Mouse (Mus musculus): ENCODE data around the gene Col9a1. TPM values are rescaled to one million over a fixed set of nuclear protein-coding genes. Genes with fewer than 3 reads are reported as not detected.

The Col9a1 gene
- polyA plus RNA-seq (2012; rRNA removed) = 0.04 and 0.07 TPM in 2 replicates

DNA sequence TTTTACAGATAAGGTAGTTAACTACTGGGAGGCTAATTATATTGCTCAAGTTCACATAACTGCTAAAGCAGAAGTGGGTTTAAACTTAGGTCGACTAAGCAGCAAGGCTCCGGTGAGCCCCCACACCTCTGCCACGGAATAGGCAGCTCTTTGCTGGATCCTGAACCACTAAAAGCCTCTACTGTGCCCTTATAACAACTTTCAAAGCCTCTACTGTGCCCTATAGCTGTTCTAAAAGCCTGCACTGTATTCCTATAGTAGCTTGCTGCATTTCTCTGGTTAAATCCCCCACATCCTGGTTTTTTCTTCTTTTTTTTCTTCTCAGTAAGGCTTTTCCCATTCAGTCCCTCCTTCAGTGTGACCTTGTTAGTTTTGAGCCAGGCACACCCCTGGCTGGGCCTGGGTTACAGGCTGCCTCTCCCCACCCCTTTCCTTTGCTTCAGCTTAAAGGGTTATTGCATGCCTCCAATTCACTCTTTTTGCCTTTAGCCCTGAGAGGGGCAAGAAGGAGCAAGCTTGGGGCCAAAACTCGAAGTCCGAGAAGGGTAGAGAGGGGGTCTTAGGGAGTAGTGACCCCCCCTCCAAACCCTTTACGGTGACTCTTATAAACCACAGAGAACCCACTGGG, at the start of gene Col9a1:
Gene Col9a1 (plus strand): TSS at position 387 of the 628 bp plus-strand sequence.
- WGBS = 72% methylated on average over 6 of the region's 6 CpGs
- no peak for DNase-seq (ENCODE audit: low read depth, low spot score)

DNA sequence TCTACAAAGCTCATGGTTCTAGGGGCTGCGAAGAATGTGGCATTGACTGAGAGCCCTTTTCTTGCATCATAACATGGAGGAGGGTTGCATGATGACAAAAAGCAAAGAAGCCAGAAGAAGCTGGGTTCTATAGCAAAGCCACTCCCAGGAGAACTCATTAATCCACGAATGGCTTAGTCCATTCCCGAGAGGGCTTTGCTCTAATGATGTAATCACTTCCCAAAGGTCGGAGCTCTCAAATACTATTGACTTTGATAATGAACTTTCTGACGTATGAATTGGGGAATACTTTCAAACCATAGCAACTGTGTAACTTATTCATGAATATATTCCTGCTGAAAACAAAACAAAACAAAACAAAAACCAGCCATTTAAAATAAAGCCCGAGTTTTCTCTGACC, 49.5 kb upstream of the Col9a1 start:
- 60% methylated on average over 6 of the region's 6 CpGs for WGBS
- no peak for DNase-seq (ENCODE audit: low read depth, low spot score)

DNA sequence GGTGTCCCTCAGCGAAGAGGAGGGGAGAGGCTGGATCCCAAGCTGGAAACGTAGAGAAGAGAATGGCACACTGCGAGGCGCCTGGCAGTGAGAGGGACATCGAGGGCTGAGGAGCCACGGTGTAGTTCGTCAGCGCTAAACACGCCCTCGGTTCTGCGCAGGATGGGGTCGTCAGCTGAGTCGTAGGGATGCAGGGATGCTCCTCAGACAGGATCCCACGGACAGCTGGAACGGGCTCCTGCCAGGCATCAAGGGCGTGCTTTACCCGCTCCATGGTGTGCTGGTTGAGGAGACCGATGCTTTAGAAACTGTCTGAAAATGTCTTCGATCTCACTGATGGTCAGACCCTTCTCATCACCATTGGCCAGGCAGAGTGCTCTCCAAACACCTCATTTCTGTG, 43.6 kb upstream of the Col9a1 start:
- 60% methylated on average over 19 of the region's 19 CpGs for WGBS
- DNase-seq (ENCODE audit: low read depth, low spot score) = no peak

DNA sequence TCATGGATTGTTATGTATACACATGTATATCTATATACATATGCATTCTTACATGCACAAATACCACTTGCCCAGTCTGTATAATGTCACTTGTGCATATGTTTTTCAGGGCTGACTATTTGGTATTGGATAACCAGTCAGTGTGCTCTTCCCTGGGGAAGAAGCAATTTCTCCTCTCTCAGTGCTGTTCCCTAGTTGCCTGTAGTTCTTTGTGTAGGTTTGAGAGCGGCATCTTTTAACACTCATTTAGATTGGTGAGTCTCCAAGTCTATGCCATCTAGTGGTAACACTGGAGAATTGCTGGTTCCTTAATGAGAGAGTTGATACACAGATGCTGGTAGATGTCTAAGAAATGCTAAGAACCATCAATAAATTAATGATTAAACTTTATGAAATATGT, 42.6 kb upstream of the Col9a1 start:
- WGBS = 0% methylated on average over 1 of the region's 1 CpGs
- DNase-seq (ENCODE audit: low read depth, low spot score) = peak; percentile 8

DNA sequence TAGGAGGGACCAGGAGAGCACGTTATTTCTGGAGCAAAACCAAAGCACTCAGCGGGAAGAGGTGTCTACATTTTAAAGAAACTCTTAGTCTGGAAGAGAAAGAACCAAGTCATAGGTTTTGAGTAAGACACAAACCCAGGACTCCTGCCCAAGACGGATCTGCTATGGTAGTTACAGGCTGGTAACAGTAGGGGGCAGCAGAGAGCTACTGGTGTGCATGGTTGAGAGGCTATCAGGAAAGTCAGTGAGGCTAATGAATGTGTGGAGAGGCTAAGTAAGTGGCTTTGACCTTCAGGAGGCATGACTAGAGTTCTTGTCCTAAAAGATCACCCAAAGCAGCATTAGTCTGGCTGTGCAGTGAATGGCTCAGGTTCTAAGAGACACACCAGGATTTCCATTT, 40.3 kb upstream of the Col9a1 start:
- 10% methylated on average over 3 of the region's 3 CpGs for WGBS

DNA sequence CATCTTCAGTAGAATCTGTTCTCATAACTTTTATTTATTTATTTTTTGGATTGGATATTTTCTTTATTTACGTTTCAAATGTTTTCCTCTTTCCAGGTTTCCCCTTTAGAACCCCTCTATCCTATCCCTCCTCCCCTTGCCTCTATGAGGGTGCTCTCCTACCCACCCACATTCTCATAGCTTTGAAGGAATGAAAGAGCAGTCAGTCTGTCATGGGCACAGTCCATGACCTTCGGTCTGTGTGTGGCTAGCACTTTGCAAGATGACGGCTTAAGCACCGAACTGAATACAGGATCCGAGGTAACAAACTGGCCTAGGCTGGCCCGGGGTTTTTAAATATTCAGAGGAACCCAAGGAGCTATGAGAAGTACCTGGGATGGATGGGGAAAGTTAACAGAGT, 36.9 kb upstream of the Col9a1 start:
- no peak for DNase-seq (ENCODE audit: low read depth, low spot score)
- 68% methylated on average over 6 of the region's 6 CpGs for WGBS

More for the DNA sequence above, 40.3 kb upstream of the Col9a1 start:
- peak; percentile 24 for DNase-seq (ENCODE audit: low read depth, low spot score)

DNA sequence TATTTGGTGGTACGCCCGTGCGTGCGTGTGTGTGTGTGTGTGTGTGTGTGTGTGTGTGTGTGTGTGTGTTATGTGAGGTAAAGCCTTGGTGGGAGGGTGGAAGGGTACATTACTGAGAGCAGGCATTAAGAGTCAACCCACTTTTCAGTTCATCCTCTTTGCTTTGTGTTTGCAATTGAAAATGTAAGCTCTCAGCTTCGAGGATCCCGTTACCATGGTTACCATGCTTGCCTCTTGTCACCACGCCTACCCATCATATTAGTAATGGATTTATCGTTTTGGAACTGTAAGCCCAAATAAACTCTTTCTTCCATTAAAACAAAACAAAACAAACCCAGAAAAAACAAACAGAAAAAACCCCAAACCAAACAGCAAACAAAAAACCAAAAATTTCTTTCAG, 33.9 kb upstream of the Col9a1 start:
- DNase-seq (ENCODE audit: low read depth, low spot score) = no peak
- 81% methylated on average over 8 of the region's 8 CpGs for WGBS

DNA sequence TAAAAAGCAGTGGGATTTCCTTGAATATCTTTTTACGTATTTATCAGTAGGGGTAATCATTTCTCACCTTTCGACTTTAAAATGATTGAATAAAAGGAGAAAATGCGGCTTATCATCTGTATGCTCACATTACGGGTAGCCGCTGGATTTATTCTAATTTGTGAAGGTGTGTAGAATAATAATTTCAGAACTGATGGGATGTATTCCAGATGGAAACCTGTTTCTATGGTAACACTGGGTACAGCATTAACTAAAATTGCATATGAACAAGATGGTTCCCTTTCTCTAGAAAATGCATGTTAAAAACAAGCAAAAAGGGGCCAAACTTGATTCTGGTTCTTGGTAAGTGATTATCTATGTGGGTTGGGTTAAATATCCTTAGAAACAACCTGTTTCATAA, 19.7 kb upstream of the Col9a1 start:
- WGBS = 93% methylated on average over 5 of the region's 5 CpGs
- no peak for DNase-seq (ENCODE audit: low read depth, low spot score)

DNA sequence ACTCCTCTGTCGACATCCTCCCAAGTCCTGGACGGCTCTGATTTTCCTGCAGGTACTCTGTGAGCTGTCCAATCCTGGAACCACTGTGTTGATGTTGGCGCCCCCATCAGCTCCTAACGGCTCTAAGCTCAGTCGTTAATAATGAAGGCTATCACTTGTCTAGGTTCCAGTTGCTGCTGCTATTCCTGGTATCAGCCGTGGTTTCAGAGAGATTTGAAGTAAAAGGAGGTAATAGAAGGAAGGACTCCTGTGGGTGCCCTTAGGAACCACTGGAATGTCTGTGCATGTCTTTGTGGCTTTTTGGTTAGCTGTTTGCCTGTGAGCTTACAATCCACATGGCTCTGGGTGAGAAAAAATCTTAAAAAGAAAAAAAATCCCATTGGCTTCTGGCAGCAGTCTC, 8.0 kb upstream of the Col9a1 start:
- 35% methylated on average over 6 of the region's 6 CpGs for WGBS
- no peak for DNase-seq (ENCODE audit: low read depth, low spot score)

DNA sequence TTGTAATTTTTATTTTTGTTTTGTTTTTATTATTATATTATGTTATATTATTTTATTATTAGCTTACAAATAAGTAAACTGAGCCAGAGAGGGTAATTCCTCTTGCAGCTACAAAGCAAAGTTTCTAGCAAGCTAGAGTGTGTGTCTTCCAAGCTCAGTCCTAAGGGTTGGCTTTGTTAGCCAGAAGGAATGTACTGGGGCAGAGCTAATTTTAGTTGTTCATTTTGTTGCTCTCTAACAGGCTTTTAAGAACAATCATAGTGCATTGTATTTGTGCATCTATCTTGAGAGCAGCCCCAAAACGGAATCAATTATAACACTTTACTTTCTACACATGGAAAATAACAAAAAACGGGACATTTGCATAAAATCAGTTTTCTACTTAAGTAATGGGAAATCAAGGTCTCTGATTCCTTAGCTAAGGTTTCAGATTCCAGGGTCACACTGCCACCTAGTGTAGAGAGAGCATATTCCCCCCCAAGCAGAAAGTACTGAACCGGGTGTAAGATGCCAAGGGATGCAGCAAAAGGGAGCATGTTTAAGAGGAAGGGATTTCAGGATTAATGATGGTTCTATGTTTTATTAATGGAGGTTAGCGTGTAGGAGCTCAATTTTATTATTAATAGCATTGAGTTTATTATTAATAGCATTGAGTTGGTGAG, 6.1 kb upstream of the Col9a1 start:
- WGBS = 0% methylated on average over 4 of the region's 4 CpGs
- peak; percentile 21 for DNase-seq (ENCODE audit: low read depth, low spot score)

DNA sequence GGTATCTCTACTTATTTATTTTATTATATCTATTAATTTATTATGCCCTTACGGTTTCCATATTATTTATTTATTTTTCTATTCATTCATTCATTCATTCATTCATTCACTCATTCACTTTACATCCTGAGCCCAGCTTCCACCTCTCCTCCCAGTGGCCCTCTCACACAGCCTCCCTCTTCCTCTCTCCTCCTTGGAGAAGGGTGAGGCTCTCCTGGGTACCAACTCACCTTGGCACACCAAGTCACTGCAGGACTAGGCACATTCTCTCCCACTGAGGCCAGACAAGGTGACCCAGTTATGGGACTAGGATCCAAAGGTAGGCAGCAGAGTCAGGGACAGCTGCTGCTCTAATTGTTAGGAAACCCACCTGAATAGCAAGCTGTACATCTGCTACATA, 5.5 kb upstream of the Col9a1 start:
- 57% methylated on average over 1 of the region's 1 CpGs for WGBS

DNA sequence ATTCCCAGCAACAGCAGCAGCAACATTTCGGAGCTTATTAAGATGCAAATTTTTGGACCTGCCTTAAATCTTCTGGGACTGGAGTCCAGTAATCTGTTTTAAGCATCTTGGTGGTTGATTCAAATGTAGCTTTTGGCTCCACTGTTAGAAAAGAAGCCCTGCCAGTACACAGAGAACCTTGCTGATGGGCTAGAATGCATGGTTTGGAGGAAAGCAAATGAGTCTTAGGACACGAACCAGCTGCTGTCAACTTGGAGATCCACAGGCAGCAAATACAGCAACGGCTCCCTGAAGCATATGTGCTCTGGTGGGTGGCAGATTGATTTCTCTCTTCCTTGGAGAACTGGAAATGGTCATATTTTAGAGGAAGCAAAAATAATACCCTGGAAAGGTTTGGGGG, 4.8 kb upstream of the Col9a1 start:
- WGBS = 46% methylated on average over 3 of the region's 3 CpGs

More for the DNA sequence above, 5.5 kb upstream of the Col9a1 start:
- no peak for DNase-seq (ENCODE audit: low read depth, low spot score)

DNA sequence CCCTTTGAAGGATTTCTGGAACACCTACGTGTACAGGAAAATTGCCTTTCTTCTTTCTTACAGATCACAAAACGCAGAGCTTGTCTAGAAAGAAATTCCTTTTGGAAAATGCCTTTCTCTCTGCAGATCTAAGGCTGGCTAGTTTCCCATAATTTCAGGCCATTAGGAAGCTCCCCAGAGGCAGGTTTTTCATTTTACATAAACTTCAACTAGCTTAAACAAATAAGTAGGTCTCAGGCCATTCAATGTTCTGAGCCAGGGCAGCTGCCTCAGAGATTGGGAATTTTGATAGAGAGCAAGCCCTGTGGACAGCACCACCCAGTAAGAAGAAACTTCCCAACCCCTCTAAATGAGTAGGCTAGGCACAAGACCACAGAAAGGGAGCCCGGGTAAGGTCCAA, 1.6 kb upstream of the Col9a1 start:
- 62% methylated on average over 3 of the region's 3 CpGs for whole genome bisulfite sequencing
- DNase-seq (ENCODE audit: low read depth, low spot score) = no peak

More for the DNA sequence above, 4.8 kb upstream of the Col9a1 start:
- DNase-seq (ENCODE audit: low read depth, low spot score) = no peak

DNA sequence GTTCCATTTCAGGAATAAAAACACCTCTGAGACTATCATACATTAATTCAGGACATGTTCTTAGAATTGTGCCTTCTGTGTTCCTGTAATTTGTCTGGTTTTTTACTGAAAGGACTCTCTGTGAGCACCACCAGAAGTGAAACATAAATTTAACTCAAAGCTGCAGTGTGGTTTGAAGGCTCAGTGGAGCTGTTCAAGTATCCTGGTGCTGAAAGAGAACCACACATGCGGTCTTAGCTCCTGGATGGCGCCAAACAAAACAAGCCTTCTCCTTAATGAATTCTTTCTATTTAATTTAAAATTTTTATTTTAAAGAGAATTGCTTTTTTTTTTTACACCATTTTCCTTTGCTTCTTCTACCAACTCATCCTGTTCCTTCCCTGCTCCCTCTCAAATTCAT, 2.4 kb downstream of the Col9a1 start:
- whole genome bisulfite sequencing = 72% methylated on average over 2 of the region's 2 CpGs

DNA sequence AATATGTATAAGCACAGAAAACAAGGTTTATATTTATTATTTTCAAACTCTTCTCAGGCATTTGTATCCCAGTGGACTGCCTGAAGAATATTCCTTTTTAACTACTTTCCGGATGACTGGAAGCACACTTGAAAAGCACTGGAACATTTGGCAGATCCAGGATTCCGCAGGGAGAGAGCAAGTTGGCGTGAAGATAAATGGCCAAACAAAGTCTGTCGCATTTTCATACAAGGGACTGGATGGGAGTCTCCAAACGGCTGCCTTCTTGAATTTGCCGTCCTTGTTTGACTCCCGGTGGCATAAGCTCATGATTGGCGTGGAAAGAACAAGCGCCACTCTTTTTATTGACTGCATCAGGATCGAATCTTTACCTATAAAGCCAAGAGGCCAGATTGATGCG, 7.6 kb downstream of the Col9a1 start:
- WGBS = 85% methylated on average over 11 of the region's 11 CpGs
- DNase-seq (ENCODE audit: low read depth, low spot score) = no peak

More for the DNA sequence above, 2.4 kb downstream of the Col9a1 start:
- no peak for DNase-seq (ENCODE audit: low read depth, low spot score)

DNA sequence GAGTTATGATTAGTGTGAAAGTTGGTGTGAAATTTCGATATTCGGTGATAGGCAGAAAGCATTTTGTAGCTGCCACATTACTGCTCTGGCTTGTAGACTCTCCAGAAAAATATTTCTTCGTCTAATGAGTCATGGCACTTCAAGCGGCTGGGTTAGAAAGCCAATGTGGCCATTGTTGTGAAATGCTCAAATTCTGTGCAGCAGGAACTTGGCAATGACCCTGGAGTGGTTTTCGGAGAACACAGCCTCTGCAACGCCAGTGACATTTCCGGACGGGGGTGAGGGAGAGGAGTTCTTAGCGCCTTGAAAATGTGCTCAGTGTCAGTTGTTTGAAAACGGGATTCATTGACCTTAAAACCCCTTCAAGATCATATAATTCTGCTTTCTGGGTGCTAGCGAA, 9.6 kb downstream of the Col9a1 start:
- 72% methylated on average over 11 of the region's 11 CpGs for WGBS
- no peak for DNase-seq (ENCODE audit: low read depth, low spot score)

DNA sequence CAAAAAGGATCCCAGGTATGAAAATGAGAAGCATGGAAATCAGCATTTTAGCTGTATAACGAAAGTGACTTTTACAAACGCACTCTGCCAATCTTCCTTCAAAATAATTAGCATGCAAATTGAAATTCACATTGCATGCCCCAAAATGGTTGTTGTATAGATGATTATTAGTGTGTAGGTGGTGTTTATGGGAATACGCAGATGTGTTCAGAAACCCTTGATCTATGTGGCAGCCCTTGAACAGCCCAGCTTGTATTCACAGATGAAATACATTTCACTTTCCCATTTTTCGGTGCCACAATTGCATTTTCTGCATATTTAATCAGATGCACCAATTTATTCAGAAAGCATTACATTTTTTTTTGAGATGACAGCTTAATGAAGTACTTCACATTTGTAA, 14.3 kb downstream of the Col9a1 start:
- 91% methylated on average over 4 of the region's 4 CpGs for WGBS
- no peak for DNase-seq (ENCODE audit: low read depth, low spot score)

DNA sequence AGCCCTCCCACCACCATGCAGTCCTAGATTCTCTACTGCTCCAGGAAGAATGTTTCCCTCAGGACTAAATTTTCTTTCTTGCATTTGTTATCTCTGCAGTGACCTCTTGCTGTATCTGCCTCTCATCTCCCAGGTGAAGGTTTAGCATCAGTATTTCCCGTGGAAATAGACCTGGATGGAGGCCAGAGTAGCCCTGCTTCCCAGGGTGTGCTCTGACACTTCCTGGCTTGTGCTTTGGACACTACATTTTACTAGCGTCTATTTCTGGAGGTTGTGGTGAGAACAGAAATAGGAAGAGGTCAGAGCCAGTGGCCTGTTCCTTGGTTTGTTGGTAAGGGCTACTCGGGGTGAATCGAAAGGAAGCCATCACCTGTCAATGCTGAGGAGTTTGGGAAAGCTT, 16.7 kb downstream of the Col9a1 start:
- no peak for DNase-seq (ENCODE audit: low read depth, low spot score)
- WGBS = 52% methylated on average over 4 of the region's 4 CpGs

DNA sequence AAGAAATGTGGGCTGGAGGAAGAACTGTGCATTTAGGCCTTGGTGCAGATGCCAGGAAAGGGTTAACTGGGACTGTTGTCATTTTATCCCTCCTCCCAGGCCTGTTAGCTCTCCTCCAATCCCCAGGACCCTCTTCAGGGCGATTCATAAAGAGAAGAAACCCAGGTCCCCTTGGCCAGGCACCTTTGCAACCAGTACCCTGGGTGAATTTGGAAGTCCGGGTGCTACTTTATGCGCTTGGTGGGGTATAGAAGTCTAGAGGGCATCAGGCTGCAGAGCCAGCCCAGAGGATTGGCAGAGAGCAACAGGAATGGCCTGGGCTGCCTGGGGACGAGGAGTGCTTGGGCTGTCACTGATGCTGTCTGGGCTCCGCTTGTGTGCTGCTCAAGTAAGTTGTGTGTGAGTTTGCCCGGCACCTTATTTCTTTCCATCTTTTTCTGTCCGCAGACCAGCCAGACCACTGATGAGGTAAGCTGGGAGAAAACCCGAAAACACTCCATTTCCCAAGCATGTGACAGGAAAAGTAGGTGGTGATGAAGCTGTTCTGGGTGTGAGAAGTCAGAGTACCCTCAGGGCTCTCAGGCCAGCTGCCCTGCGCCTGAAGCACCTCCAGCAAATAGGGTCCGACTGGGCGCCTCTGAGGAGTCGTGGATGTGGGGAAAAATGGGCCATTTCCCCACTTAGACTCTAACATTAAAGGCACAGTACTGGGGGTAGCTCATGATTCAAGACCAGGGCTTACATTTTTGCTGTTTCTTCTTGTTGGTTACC, 17.8 kb downstream of the Col9a1 start:
- WGBS = 55% methylated on average over 12 of the region's 12 CpGs
- DNase-seq (ENCODE audit: low read depth, low spot score) = no peak

DNA sequence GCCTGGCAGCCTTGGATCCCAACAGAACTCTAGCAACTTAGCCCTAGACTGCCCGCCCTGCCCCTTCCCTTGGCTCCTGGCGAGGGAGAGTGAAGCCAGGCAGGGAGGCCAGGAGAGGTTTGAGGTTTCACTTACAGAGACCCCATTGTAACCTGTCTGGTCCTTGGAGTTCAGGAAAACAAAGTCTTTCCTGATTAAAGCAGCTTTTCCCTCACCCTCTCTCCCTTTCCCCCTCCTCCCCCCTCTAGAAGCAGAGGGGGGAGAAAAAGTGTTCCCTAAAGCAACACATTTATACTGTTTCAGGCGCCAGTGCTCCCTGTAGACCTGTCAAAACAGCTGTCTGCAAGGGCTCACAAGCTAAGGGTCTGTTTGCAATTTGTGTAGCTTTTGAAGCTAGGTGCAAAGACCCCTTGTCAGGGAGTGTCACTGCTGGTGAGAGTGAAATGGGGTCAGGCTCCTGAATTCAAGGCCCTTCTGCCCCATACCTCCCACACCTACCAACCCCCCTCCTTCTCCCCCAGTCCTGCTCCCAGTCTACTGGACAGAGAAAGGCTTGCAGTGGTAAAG, 18.6 kb downstream of the Col9a1 start:
- DNase-seq (ENCODE audit: low read depth, low spot score) = no peak
- WGBS = 41% methylated on average over 3 of the region's 3 CpGs
